Mouse (Mus musculus): ENCODE measurements around the gene Kank4. TPM values are rescaled to one million over a fixed set of nuclear protein-coding genes. Genes with fewer than 3 reads are reported as not detected.
"Not testable (repeated sequence)": the region's sequence is repeated elsewhere in the genome, so short reads cannot be mapped to it uniquely, and the experiment has no call there.

The Kank4 gene
- polyA plus RNA-seq, 1 experiment = 0.08 TPM

- no peak overlapping the region for H3K27ac ChIP-seq (ENCODE audit: insufficient read depth, low read depth, low read length)
- H3K4me1 ChIP-seq (ENCODE audit: control insufficient read depth, insufficient read depth, insufficient read length, low read length) = no peaks in the 10 kb centered on the region
- H3K36me3 ChIP-seq (ENCODE audit: control insufficient read depth, insufficient read depth, low read length) = no peaks in the 10 kb centered on the region
- no peaks in the 10 kb centered on the region for H3K27me3 ChIP-seq (ENCODE audit: control insufficient read depth, insufficient read depth, low read length)
- WGBS = 89% methylated on average over 7 of the region's 7 CpGs
- no peak overlapping the region for H3K4me3 ChIP-seq (ENCODE audit: low read depth, low read length)
- no peak for TF ChIP-seq CTCF (IDR thresholded peaks at IDR 0.05; ENCODE audit: extremely low read depth, insufficient read length, insufficient replicate concordance, low read depth, low read length)
- no peak for TF ChIP-seq POLR2A (IDR thresholded peaks at IDR 0.05; ENCODE audit: low read depth, low read length)
Observed at GRCm38 (mm10) chr4:98843906-98844597, 26.7 kb upstream of the Kank4 start.

DNA sequence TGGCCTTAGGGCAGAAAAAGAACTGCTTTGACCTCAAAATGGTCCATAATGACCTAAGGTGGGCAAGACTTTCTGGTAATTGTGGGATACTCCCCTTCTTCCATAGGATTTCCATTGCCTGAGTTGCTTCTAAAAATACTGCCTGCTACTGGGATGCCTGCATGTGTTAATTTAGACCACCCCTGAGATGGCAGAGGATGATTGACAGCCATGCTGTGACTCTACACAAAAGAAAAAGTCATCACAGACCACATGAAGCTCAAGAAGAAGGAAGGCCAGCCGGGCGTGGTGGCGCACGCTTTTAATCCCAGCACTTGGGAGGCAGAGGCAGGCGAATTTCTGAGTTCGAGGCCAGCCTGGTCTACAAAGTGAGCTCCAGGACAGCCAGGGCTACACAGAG is 23.9 kb upstream of the Kank4 start:
- not testable (repeated sequence) for H3K27me3 ChIP-seq (ENCODE audit: control insufficient read depth, insufficient read depth, low read length); H3K36me3 ChIP-seq (ENCODE audit: control insufficient read depth, insufficient read depth, low read length); H3K4me3 ChIP-seq (ENCODE audit: low read depth, low read length); H3K4me1 ChIP-seq (ENCODE audit: control insufficient read depth, insufficient read depth, insufficient read length, low read length); H3K27ac ChIP-seq (ENCODE audit: insufficient read depth, low read depth, low read length)
- 90% methylated on average over 6 of the region's 6 CpGs for WGBS

DNA sequence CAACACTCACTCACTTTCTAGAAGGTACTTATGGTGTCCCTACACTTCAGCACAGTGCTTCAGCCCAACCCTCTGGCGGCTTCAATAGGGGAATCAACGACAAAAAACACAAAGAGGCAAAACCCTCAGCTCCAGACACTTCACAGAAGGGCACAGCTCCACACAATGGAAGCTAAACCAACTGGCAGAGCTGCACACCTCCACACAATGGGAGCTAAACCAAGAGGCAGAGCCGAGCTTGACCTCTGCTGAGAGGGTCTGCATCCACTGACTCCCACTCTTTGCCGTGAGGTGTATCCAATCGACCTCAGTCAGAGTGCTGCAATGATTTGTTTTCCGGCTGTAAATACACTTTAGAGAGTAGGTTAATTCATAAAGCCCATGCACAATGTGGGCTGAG is 23.2 kb upstream of the Kank4 start:
- no peaks in the 10 kb centered on the region for H3K36me3 ChIP-seq (ENCODE audit: control insufficient read depth, insufficient read depth, low read length)
- TF ChIP-seq CTCF (IDR thresholded peaks at IDR 0.05; ENCODE audit: extremely low read depth, insufficient read length, insufficient replicate concordance, low read depth, low read length) (no peak), POLR2A (IDR thresholded peaks at IDR 0.05; ENCODE audit: low read depth, low read length) (no peak)
- H3K4me1 ChIP-seq (ENCODE audit: control insufficient read depth, insufficient read depth, insufficient read length, low read length) = no peaks in the 10 kb centered on the region
- H3K27me3 ChIP-seq (ENCODE audit: control insufficient read depth, insufficient read depth, low read length) = no peaks in the 10 kb centered on the region
- no peak overlapping the region for H3K4me3 ChIP-seq (ENCODE audit: low read depth, low read length)
- no peak overlapping the region for H3K27ac ChIP-seq (ENCODE audit: insufficient read depth, low read depth, low read length)
- WGBS = 71% methylated on average over 6 of the region's 6 CpGs

GRCm38 (mm10) chr4:98838913-98839312 is 21.6 kb upstream of the Kank4 start:
- no peaks in the 10 kb centered on the region for H3K27me3 ChIP-seq (ENCODE audit: control insufficient read depth, insufficient read depth, low read length)
- no peak for TF ChIP-seq POLR2A (IDR thresholded peaks at IDR 0.05; ENCODE audit: low read depth, low read length)
- TF ChIP-seq CTCF (IDR thresholded peaks at IDR 0.05; ENCODE audit: extremely low read depth, insufficient read length, insufficient replicate concordance, low read depth, low read length) = no peak
- H3K27ac ChIP-seq (ENCODE audit: insufficient read depth, low read depth, low read length) = no peak overlapping the region
- no peak overlapping the region for H3K4me3 ChIP-seq (ENCODE audit: low read depth, low read length)
- WGBS = 84% methylated on average over 4 of the region's 4 CpGs
- no peaks in the 10 kb centered on the region for H3K4me1 ChIP-seq (ENCODE audit: control insufficient read depth, insufficient read depth, insufficient read length, low read length)
- H3K36me3 ChIP-seq (ENCODE audit: control insufficient read depth, insufficient read depth, low read length) = no peaks in the 10 kb centered on the region

- Histone ChIP-seq H3K36me3 (ENCODE audit: control insufficient read depth, insufficient read depth, low read length) (no peaks in the 10 kb centered on the region), H3K27me3 (ENCODE audit: control insufficient read depth, insufficient read depth, low read length) (no peaks in the 10 kb centered on the region), H3K4me1 (ENCODE audit: control insufficient read depth, insufficient read depth, insufficient read length, low read length) (no peaks in the 10 kb centered on the region), H3K27ac (ENCODE audit: insufficient read depth, low read depth, low read length) (no peak overlapping the region), H3K4me3 (ENCODE audit: low read depth, low read length) (no peak overlapping the region)
- TF ChIP-seq POLR2A (IDR thresholded peaks at IDR 0.05; ENCODE audit: low read depth, low read length) (no peak), CTCF (IDR thresholded peaks at IDR 0.05; ENCODE audit: extremely low read depth, insufficient read length, insufficient replicate concordance, low read depth, low read length) (no peak)
- WGBS = 89% methylated on average over 16 of the region's 16 CpGs
Observed at GRCm38 (mm10) chr4:98837715-98838505, 20.6 kb upstream of the Kank4 start.

GRCm38 (mm10) chr4:98836519-98836918 is 19.2 kb upstream of the Kank4 start:
- Histone ChIP-seq H3K27ac (ENCODE audit: insufficient read depth, low read depth, low read length) (no peak overlapping the region), H3K4me1 (ENCODE audit: control insufficient read depth, insufficient read depth, insufficient read length, low read length) (no peaks in the 10 kb centered on the region), H3K4me3 (ENCODE audit: low read depth, low read length) (no peak overlapping the region), H3K36me3 (ENCODE audit: control insufficient read depth, insufficient read depth, low read length) (no peaks in the 10 kb centered on the region), H3K27me3 (ENCODE audit: control insufficient read depth, insufficient read depth, low read length) (no peaks in the 10 kb centered on the region)
- TF ChIP-seq POLR2A (IDR thresholded peaks at IDR 0.05; ENCODE audit: low read depth, low read length) = no peak
- no peak for TF ChIP-seq CTCF (IDR thresholded peaks at IDR 0.05; ENCODE audit: extremely low read depth, insufficient read length, insufficient replicate concordance, low read depth, low read length)
- WGBS = 46% methylated on average over 5 of the region's 5 CpGs

GRCm38 (mm10) chr4:98834782-98835181 is 17.4 kb upstream of the Kank4 start:
- TF ChIP-seq POLR2A (IDR thresholded peaks at IDR 0.05; ENCODE audit: low read depth, low read length) (no peak), CTCF (IDR thresholded peaks at IDR 0.05; ENCODE audit: extremely low read depth, insufficient read length, insufficient replicate concordance, low read depth, low read length) (no peak)
- no peaks in the 10 kb centered on the region for H3K27me3 ChIP-seq (ENCODE audit: control insufficient read depth, insufficient read depth, low read length)
- H3K4me1 ChIP-seq (ENCODE audit: control insufficient read depth, insufficient read depth, insufficient read length, low read length) = no peaks in the 10 kb centered on the region
- H3K4me3 ChIP-seq (ENCODE audit: low read depth, low read length) = no peak overlapping the region
- WGBS = 39% methylated on average over 4 of the region's 4 CpGs
- no peak overlapping the region for H3K27ac ChIP-seq (ENCODE audit: insufficient read depth, low read depth, low read length)
- no peaks in the 10 kb centered on the region for H3K36me3 ChIP-seq (ENCODE audit: control insufficient read depth, insufficient read depth, low read length)

Measured in small intestine, adult 2 months (tissue).